Mouse (Mus musculus) MN1 (cell line): ENCODE data around the gene Nr6a1.

Source experiments
- DNase-seq: peaks from one replicate; pipeline ENCODE4 v3.0.0-alpha.2; 2016; ENCODE audit warnings: low spot score

Nr6a1 gene

DNA sequence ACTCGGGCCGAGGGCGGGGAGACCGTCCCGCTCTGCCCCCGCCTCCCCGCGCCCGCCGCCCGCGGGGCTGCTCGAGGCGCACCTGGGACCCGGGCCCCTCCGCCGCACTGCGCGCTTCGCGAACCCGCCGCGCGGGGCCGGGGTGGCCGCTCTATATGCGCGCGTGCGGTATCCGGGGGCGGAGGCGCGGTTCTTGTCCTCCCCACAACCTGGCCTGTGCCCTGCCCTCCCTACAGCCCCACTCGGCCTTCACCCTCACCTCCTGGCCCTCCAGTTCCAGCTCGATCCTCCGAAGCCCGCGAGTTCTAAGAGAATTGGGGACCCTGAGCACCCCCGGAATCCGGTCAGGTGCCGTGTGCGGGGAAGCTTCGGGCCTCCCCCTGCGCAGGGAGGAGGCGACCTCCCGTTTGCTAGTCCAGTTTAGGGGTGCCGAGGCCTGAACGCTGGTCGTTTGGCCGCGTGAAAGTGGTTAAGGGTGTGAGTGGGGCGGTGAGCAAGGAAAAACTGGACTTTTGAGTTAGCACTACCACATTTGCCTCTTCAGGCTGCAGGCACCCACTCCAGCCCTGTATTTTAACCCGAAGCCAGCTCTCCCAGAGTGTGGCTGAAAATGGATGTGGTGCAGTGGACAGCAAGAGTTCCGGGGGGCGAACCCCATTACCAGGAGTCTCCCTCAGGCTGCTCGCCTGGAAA lies 215.3 kb downstream of the Nr6a1 start:
- DNase-seq, result no peak

DNA sequence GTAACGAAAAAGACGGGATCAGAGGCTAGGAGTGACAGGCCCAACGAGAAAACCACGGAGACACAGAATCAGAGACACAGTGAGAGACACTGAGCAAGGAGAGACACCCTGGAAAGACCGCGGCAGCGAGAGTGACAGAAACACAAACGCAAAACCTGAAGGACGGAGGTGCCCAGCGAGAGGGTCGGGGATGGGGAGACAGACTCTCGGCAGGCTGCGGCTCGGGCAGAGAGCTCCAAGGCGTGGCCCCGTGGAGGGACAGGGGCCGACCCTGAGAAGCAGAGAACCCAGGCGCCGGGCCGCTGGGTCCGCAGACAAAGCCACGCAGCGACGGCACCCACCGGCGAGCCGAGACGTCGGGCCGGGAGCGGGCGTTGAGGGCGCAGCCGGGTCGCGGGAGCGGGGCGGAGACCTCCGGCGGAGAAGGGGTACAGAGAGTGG lies 216.0 kb downstream of the Nr6a1 start:
- DNase-seq, result no peak

DNA sequence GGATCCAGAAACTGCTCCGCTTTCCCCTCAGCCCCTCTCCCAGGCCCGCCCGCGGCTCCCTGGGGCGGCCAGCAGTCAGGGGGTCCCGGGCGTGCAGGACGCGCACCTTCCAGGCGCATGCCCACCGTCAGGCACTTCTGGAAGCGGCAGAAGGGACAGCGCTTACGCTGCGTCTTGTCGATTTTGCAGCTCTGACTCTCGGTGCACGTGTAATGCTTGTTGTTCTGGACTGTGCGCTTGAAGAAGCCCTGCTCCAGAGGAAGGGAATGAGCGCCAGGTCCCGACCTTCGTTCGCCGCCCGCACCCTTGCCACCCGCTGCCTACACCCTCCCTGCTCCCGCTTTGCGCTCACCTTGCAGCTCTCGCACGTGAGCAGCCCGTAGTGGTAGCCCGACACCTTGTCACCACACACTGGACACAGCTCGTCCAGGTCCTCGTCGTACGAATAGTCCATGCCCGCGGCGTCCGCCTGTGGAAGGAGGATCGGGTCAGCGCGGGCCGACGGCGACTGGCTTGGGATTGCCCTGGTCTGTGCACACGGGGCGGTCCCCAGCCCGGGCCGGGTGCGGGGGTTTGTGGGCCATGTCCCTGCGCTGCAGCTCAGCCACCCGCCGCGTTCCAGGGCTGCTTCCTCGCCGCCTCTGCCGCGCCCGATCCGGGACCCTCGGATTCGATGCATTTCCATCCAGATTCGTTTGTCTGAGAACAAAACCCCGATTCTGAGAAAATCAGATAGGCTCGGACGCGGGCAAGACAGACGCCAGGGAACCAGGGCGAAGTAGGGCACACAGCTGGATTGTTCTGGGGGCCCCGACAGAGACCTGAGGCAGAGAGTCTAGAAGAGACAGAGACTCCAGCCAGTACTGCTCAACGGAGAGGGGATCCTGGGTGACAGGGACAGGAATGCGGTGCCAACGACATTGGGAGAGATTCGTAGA lies 216.9 kb downstream of the Nr6a1 start:
- no peak for DNase-seq

DNA sequence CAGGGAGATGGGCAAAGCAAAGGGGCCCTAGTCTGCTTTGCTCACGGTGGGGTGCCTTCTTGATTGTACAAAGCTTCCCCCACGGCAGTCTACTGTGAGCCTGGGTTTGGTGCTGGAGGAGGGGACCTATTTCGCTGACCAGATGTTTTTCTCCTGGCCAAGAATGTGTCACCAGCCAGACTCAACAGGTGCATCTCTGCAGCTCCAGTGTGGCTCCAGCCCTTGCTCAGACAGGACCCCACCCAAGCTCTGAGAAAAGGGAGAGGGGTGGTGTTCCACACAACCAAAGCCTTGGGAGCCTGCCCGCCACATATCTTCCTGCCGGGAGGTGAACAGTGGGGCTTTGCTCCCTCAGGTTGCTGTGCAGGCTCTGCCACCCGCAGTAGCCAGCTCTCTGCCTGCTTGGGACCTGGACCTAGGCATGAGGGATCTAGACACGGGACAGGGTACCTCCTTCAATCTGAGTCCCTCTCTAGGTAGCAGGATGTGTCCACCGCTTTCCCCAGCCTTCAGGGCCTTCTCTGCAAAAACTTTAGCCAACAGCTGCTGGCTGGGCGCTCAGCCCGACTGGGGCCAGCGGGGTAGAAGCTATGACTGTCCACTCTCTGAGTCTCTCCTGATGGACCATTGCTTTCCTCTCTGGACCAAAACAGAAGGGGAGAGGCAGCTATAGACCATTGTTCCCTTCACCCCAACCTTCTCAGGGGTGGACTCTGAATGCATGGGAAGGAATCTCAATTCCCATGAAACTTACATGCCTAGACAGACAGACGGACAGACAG lies 218.4 kb downstream of the Nr6a1 start:
- DNase-seq, result no peak

DNA sequence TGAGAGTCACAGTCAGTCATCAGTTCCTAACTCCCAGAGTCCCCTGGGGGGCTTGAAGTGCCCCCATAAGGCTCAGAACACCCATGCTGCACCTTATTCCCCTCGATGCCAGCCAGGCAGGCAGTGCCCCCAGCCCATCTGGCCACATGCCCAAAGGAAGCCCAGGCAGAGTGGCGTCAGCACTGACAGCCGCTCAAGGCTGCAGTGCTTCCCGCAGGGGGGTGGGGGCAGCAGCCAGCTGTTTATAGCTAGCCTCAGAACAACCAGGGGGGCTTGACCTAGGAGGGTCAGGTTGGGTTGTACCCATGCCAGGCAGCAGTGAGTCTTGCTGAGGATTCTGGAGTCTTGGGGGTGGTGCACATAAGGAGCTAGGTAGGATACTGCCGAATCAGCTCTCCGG lies 220.8 kb downstream of the Nr6a1 start:
- DNase-seq, result peak; percentile 40

DNA sequence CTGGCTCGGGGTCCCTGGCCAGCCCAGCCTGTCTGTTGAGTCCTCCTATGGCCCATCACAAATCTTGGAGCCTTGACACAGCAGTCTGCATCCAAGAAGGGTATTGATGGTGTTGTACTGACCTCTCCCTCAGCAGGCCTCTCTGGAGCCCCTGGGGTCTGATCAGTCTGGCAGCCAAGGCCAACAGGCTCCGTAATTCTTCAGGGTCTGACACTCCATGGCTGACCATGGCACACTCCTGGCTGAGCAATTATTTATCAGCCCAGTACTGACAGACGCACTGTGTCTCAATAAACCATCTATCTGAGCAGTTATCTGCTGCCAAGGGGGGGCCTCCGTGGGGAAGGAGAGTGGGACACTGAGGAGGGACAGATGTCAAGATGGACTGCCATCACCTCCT lies 222.5 kb downstream of the Nr6a1 start:
- no peak for DNase-seq

DNA sequence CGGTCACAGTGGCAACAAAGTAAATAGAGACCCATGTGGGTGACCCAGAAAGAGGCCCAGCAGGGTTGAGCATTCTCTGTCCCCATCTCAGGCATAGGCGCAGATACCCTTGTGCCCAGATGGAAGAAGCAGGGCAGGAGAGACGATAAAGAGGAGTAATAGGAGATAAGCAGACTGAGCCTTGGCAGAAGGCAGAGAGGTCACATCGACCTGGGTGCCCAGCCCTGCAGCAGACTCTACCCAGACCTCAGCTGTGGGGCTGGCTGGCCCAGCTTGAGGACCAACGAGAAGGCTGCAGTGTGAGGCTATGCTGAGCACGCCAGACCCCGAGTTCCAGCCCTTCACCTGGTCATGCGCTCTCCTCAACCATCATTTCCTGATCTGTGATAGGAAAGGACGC lies 223.2 kb downstream of the Nr6a1 start:
- no peak for DNase-seq

DNA sequence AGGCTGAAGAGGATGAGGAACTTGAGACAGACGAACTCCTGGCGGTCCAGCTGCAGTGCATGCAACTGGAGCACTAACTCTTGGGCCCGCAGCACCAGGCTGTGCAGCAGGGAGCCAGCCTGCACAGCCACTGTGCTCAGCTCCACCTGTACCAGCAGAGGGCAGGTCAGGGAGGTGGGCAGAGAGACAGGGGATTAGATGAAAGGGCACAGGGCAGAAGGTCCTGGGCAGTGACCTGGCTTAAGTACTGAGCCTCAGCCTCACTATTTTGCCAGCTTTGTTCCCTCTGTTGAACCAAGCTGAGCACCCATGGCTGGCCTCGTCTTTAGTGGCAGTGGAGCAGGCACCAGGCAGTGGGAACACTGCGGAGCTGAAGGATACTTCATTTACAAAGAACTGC lies 227.3 kb downstream of the Nr6a1 start:
- DNase-seq, result no peak

DNA sequence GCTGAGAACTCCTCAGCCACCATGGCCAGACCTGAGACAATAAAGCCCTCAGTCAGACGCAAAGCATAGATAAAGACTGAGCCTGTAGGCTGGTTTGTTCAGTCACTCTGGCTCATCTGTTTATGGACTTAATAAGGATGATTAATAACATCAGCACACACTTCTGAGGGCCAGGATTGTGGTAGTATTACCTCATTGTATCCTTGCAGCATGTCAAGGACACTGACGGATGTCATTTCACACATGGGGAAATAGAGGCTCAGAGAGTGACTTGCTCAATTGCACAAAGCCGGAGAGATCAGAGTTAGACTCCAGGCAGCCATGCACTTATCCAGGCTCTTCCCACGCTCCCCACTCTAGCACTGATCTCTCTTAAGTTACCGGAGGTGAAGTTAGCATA lies 228.9 kb downstream of the Nr6a1 start:
- DNase-seq, result no peak

DNA sequence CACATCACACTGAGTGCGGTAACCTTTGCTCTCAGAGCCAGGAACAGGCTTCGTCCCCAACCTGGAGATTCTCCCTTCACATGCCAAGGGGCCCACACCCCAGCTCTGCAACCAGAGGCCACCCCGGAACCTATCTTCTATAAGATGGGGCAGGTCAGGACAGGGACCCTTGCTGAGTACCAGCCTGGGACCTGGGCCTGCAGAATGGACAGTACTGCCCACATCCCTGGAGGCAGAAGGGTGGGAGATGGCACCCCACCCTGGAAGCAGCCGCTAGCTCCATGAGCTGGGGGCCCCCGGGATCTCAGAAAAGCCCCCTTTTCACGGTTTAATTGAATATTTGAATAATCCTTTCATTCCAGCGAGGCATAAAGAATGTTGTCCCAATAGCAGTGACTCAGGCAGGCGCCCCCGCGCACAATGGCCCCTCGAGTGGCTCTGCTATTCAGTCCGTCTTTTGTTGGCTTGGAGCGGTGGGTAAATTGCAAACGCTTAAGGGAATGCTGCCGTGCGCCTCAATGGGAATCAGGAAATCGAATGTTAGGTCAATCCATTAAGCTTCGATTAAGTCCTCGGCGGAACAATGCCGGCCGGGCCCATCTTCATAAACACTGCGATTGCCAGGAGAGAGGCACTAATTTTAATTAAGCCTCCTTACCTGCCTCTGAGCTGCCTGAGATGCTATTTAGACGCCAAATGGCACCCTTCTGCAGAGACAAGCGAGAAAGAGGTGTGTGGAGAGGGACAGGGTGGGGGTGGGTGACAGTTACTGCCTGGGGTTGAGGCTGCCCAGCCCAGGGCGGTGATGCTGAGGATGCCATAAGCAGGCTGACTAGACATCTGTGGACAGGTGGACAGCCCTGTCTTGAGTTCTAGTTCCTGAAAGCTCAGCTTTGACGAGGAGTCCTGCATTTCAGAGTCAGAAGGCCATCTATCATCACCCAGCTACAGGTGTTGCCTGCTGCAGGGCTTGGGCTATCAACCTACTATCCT lies 230.1 kb downstream of the Nr6a1 start:
- DNase-seq, result no peak

DNA sequence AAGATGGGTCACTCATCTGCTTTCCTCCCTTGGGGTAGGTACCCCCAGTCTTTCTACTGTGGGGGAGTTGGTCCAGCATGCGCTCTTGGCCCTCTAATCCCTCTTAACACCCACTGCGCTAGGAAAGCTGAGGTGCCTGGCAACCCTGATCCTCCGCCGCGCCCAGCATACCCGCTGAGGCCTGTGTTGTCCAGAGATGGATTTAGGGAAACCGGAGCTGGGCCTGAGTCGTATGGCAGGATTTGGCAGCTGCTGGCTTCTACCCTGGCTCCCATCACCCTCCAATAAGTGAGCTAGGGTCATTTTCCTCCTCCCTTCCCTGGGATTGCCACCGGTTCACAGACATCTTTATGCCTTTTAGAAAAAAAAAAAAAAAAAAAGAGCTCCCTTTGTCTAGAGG lies 231.7 kb downstream of the Nr6a1 start:
- DNase-seq, result no peak

DNA sequence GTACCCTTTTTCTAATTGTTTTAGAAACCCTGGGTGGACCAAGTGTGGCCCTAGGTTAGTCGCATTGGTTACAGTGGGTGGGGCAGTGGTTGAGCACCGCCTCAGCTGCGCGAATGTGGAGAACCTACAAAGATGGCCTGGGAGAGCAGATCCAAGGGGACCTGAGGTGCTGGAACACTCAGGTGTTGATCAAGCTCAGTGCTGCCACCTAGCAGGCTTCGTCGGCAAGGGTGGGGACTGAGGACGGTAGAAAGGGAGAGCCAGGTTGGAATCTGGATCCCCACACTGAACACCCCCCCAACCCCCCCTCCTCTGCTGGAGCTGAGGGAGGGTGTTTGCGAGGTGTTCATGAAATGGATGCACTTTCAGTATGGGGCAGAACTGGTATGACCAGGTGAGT lies 235.9 kb downstream of the Nr6a1 start:
- peak; percentile 49 for DNase-seq

DNA sequence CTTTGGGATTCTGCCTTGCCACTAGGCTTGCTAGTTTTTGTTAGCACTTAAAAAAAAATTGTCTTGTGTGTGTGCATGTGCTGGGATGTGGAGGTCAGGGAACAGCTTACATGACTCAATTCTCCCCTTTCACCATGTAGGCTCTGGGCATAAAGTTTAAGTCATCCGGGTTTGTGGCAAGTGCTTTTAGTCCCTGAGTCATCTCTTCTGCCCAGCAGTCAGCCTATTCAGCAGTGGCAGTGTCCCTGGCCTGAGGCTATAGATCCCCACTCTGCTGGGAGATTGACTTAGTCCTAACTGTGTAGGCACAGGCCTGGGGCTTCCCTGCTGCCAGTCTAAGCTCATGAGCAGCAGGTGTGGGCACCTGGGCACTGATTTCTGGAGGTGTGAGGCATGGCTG lies 237.6 kb downstream of the Nr6a1 start:
- no peak for DNase-seq

DNA sequence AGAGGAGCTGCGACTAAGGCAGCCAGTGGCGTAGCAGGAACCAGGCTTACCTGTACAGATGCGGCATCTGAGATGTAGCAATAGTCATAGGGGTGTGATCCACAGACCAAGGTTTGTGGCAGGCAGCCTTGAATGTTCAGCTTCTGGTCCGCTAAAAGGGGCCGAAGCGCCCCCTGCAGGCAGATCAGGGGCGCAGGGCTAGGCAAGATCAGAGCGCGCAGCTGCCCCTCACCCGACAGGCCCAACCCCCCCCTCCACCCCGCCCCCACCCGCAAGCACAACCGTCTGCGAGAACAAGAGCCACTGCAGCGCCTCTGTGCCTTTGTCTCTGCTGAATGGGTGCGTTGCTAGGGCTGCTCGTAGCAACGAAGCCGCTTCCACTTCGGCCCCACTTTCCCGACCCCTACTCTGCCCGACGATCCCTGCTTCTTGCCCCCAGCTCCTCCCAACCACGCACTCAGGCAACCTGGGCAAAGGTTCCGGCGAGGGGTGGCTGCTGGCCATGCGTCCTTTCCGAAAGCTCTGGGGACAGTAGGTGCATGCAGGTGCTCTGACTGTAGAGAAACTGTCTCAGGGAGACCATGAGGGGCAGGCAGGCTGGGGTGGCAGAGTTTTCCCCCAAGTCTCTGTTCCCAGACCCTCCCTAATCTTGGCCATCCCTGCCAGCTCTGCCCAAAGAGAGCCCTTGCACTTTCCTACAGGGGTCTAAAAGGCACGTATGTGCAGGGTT lies 238.5 kb downstream of the Nr6a1 start:
- DNase-seq, result peak; percentile 56

DNA sequence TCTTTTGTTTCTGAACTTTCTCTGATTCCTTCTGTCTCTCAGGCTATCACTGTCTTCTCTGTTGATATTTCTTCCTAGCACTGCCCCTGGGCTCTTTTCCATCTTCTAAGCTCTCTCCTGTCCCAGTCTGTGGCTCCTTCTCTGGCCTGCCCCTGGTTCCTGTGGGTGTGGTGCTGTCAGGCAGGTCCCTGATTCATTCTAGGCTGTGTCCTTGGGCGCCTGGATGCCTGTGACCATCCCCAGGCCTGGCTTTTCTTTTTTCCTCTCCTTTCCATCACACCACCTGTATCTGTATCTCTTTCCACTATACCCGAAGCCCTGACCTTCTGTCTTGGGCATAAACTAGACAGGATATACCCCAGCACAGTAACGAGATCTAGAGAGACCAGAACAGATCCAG lies 241.7 kb downstream of the Nr6a1 start:
- DNase-seq, result no peak

DNA sequence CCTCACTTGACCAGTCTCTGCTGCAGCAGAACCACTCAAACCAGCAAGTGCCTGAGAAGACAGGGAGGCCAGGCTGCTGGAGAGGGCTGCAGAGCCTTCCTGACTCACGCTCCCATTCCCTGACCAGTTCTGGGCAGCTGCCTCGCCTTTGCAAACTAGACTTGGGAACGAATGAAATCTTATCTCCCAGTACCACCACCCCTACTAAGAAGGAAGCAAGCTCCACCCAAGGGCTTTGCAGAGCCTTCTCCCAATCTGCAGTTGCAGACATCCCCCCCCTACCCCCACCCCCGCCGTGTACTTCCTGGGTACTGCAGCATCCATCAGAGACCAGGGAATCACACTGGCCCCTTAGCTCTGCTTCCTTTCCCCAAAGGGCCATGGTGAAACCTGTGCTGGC lies 244.4 kb downstream of the Nr6a1 start:
- DNase-seq, result no peak

DNA sequence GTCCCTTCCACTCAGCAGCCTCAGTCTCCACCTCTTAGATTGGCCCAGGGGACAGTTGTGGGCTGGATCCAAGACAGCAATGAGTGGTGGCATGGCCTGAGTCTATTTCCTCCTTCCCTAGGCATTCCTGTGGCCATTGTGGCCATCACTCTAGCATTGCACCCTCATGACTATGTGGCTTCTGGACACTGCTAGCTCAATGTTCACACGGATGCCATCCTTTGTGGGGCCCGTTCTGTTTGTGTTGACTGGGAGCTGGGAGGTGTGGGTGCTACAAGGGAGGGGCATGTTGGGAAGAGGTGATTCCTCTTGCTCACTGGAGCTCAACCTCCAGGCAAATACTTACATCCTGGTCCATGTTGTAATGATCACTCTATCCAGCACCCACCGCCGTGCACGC lies 245.3 kb downstream of the Nr6a1 start:
- no peak for DNase-seq

DNA sequence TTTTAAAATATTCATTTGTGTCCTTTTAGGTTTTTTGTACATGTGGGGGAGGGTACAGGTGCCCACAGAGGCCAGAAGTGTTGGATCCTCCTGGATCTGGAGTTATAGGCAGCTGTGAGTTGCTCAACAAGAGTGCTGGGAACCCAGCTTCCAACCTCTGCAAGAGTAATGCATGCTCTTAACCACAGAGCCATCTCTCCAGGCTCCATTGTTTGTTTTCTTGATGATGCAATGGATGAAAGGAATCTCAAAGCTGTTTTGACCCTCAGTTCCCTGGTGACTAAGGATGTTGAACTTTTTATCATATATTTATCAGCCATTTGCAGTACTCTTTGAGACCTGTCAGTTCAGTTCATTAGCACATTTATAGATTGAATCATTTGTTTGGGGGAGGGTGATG lies 248.5 kb downstream of the Nr6a1 start:
- DNase-seq, result no peak

DNA sequence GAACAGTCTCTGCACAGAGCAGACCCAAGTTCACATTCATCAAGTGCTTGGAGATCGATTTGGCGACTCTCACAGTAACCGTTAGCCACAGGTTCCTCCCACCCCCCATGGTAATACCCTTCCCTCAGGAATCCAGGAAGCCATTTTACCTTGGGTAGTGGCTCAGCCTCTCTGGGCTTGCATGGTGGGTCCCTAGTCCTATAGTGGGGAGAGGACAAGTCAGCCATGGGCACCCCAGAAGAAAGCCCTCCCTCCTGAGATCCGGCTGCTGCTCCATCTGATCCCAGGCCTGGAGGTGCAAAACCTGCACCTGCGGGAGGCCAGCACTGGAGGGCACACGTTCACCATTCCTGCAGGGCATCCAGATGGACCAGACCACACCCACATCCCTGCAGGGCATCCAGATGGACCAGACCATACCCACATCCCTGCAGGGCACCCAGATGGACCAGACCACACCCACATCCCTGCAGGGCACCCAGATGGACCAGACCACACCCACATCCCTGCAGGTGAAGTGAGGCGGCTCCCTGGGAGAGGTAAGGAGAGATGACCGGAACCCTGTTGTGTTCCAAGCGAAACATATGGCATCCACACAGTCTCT lies 252.0 kb downstream of the Nr6a1 start:
- no peak for DNase-seq
